Mouse (Mus musculus) limb, embryonic 12.5 days (tissue): ENCODE data around the gene Rnf10. TPM values are rescaled to one million over a fixed set of nuclear protein-coding genes. Genes with fewer than 3 reads are reported as not detected.

ENCODE experiments used
- ATAC-seq: fragments of 200-750 bp; cut with Nextera tagmentation; 2 replicates; pipeline ENCODE4 v1.8.0; 2017; ENCODE audit warnings: low read depth, moderate TSS enrichment; ENCODE audit not compliant: insufficient number of reproducible peaks, insufficient read depth, low FRiP score, low TSS enrichment
- H3K27ac ChIP-seq: fragments of 300-500 bp; sonication (generic); 2 replicates; pipeline ENCODE4 v1.5.1; 2016; ENCODE audit warnings: mild to moderate bottlenecking, moderate library complexity
- H3K27me3 ChIP-seq: fragments of 300-500 bp; sonication (generic); 2 replicates; pipeline ENCODE4 v1.6.1; 2016; ENCODE audit warnings: mild to moderate bottlenecking, moderate library complexity
- H3K36me3 ChIP-seq: fragments of 300-500 bp; sonication (generic); 2 replicates; pipeline ENCODE4 v1.6.1; 2016; ENCODE audit warnings: mild to moderate bottlenecking, moderate library complexity
- H3K4me1 ChIP-seq: fragments of 300-500 bp; sonication (generic); replicated peaks from 2 replicates; pipeline ENCODE4 v1.6.1; 2016
- H3K4me2 ChIP-seq: fragments of 300-500 bp; sonication (generic); 2 replicates; pipeline ENCODE4 v1.6.1; 2016; ENCODE audit warnings: mild to moderate bottlenecking, moderate library complexity
- H3K4me3 ChIP-seq: fragments of 300-500 bp; sonication (generic); replicated peaks from 2 replicates; pipeline ENCODE4 v1.5.1; 2016; ENCODE audit warnings: mild to moderate bottlenecking
- H3K9ac ChIP-seq: fragments of 300-500 bp; sonication (generic); replicated peaks from 2 replicates; pipeline ENCODE4 v1.6.1; 2016; ENCODE audit warnings: mild to moderate bottlenecking, moderate library complexity
- H3K9me3 ChIP-seq: fragments of 300-500 bp; sonication (generic); 2 replicates; pipeline ENCODE4 v1.6.1; 2016; ENCODE audit warnings: mild to moderate bottlenecking, moderate library complexity
- WGBS: fragments of 180-500 bp; shearing (Covaris S2); methylation state at CpG from one replicate; pipeline ENCODE4 v1.1.7; 2016; 5-methylcytosine and 5-hydroxymethylcytosine counted together
- polyA plus RNA-seq: library from polyadenylated mRNA; unstranded; fragments of >200 nt; fragmentation: Nextera tagmentation; extraction: Ambion mirVana; gene quantifications from 2 replicates; pipeline ENCODE4 v1.2.1, GENCODE M21; 2016

Gene Rnf10
- polyA plus RNA-seq, 1 experiment from 2014 or later: 184 TPM

DNA sequence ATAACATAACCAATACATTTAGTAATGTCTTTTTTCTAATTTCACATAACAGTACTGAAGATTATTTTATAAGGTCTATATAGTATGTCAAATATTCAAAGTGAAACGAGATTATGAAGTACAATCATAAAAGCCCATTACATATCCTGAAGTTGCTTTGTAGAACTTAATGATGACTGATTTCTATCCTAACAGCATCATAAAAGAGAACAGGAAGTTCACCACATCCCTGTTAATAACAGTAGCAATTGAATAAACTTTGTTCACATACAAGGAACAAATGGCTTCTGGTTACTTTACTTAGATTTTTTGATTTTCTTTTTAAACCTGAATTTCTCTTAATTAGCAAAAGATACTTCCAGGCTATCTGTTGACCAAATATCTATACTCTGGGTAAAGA, 10.8 kb downstream of the Rnf10 start:
- Histone ChIP-seq H3K4me1 (peaks cover 7% of the 10 kb centered on the region; the same call in 1 of the 2 replicates), H3K9me3 (no peaks in the 10 kb centered on the region), H3K27me3 (no peaks in the 10 kb centered on the region), H3K4me2 (no peak overlapping the region), H3K27ac (no peak overlapping the region), H3K9ac (no peak overlapping the region), H3K4me3 (no peak overlapping the region), H3K36me3 (peaks cover 84% of the 10 kb centered on the region)
- no peak for ATAC-seq
- 84% methylated on average over 1 of the region's 1 CpGs for WGBS

DNA sequence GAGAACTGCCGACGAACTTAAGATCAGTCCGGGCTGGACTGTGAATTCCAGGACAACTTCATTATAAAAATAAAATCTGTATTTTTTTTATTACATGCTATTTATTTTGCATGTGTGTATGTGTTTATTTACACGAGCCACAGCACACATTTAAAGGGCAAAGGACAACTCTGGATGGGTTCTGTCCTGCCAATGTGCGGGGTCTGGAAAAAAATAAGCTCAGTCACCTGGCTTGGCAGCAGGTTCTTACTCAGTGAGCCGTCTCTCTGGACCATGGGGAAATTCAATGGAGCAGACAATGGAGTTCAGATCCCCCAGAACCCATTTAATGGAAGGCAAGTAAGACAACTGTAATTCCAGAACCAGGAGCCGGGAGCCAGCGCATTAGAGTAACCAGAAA, 11.6 kb downstream of the Rnf10 start:
- ATAC-seq: no peak
- Histone ChIP-seq H3K9ac (no peak overlapping the region), H3K36me3 (peaks cover 85% of the 10 kb centered on the region)

GRCm38 (mm10) chr5:115260356-115260755, 12.3 kb downstream of the Rnf10 start:
- Histone ChIP-seq H3K9ac (no peak overlapping the region), H3K4me2 (no peak overlapping the region), H3K36me3 (peaks cover 86% of the 10 kb centered on the region), H3K9me3 (no peaks in the 10 kb centered on the region), H3K4me1 (no peaks in the 10 kb centered on the region), H3K27me3 (no peaks in the 10 kb centered on the region), H3K27ac (no peak overlapping the region), H3K4me3 (no peak overlapping the region)
- WGBS: 87% methylated on average over 6 of the region's 6 CpGs
- ATAC-seq: no peak

More for the DNA sequence above, 11.6 kb downstream of the Rnf10 start:
- Histone ChIP-seq H3K4me1 (peaks cover 3% of the 10 kb centered on the region; the same call in 1 of the 2 replicates), H3K9me3 (no peaks in the 10 kb centered on the region), H3K4me2 (no peak overlapping the region), H3K4me3 (no peak overlapping the region), H3K27me3 (no peaks in the 10 kb centered on the region), H3K27ac (no peak overlapping the region)
- 90% methylated on average over 8 of the region's 8 CpGs for WGBS

DNA sequence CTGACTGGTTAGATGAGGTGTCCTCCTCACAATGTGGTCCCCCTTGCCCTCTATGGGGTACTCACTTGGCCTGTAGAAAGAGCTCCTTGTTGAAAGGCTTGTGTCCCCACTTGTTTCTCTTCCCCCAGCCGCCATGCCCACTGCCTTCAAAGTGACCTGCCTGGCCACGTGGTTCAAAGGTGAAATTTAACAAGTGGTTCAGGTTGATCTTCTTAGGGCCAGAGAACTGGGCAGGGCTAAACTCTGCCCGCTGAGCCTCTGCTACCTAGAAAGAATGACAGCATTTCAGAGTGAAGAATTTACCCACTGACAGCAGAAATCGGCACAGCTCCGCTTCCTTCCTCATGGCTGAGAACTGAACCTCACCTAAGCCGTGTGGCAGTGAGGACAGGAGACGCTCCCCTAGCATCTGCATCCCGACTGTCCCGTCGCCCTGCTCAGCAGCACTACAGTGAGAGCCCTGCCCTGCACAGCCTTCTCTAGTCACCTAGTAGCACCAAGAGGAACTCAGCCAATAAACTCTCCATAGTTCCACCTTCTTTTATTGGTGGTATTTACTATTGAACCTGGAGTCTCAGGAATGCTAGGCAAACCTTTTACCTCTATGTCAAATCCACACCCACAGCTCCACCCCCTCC, 15.7 kb downstream of the Rnf10 start:
- H3K36me3 ChIP-seq: peaks cover 69% of the 10 kb centered on the region
- WGBS: 90% methylated on average over 10 of the region's 10 CpGs
- H3K4me1 ChIP-seq: no peaks in the 10 kb centered on the region
- H3K9me3 ChIP-seq: no peaks in the 10 kb centered on the region
- H3K27ac ChIP-seq: no peak overlapping the region
- no peak overlapping the region for H3K9ac ChIP-seq
- no peak overlapping the region for H3K4me3 ChIP-seq
- ATAC-seq: no peak
- H3K4me2 ChIP-seq: no peak overlapping the region
- no peaks in the 10 kb centered on the region for H3K27me3 ChIP-seq

- H3K9me3 ChIP-seq: no peaks in the 10 kb centered on the region
- no peak overlapping the region for H3K4me2 ChIP-seq
- H3K9ac ChIP-seq: no peak overlapping the region
- H3K4me1 ChIP-seq: no peaks in the 10 kb centered on the region
- H3K4me3 ChIP-seq: no peak overlapping the region
- H3K36me3 ChIP-seq: peaks cover 70% of the 10 kb centered on the region
- no peaks in the 10 kb centered on the region for H3K27me3 ChIP-seq
- H3K27ac ChIP-seq: no peak overlapping the region
- WGBS: 65% methylated on average over 1 of the region's 1 CpGs
- ATAC-seq: no peak
Measured at GRCm38 (mm10) chr5:115255472-115255871, 17.2 kb downstream of the Rnf10 start.

- no peak for ATAC-seq
- peaks cover 14% of the 10 kb centered on the region for H3K4me1 ChIP-seq
- peaks cover 3% of the 10 kb centered on the region for H3K27me3 ChIP-seq
- H3K9me3 ChIP-seq: no peaks in the 10 kb centered on the region
- H3K9ac ChIP-seq: no peak overlapping the region
- no peak overlapping the region for H3K4me3 ChIP-seq
- H3K27ac ChIP-seq: no peak overlapping the region
- H3K4me2 ChIP-seq: no peak overlapping the region
- H3K36me3 ChIP-seq: peaks cover 56% of the 10 kb centered on the region
- WGBS: 86% methylated on average over 11 of the region's 11 CpGs
Measured at GRCm38 (mm10) chr5:115240191-115240590, 32.5 kb downstream of the Rnf10 start.

GRCm38 (mm10) chr5:115238729-115239195, 33.9 kb downstream of the Rnf10 start:
- peaks cover 42% of the 10 kb centered on the region for H3K36me3 ChIP-seq
- H3K4me1 ChIP-seq: peaks cover 20% of the 10 kb centered on the region
- H3K27ac ChIP-seq: no peak overlapping the region
- peak overlapping the region; percentile 75; the same call in 1 of the 2 replicates for H3K9ac ChIP-seq
- peak overlapping the region; percentile 78 for H3K4me2 ChIP-seq
- peak overlapping the region; percentile 92 for H3K4me3 ChIP-seq
- no peak for ATAC-seq
- H3K9me3 ChIP-seq: no peaks in the 10 kb centered on the region
- 5% methylated on average over 11 of the region's 11 CpGs for WGBS
- H3K27me3 ChIP-seq: peaks cover 12% of the 10 kb centered on the region

- Histone ChIP-seq H3K4me3 (peak overlapping the region; percentile 92), H3K9me3 (no peaks in the 10 kb centered on the region), H3K4me2 (peak overlapping the region; percentile 78), H3K27ac (peak overlapping the region; percentile 68), H3K4me1 (peaks cover 20% of the 10 kb centered on the region), H3K9ac (peak overlapping the region; percentile 75), H3K27me3 (peaks cover 12% of the 10 kb centered on the region), H3K36me3 (peaks cover 35% of the 10 kb centered on the region)
- peak; percentile 63 for ATAC-seq
- under 1% methylated on average over 88 of the region's 88 CpGs for WGBS
Measured at GRCm38 (mm10) chr5:115237803-115238728, 34.6 kb downstream of the Rnf10 start.

GRCm38 (mm10) chr5:115235786-115236263, 36.9 kb downstream of the Rnf10 start, which contains the start of gene Pop5:
Pop5 (plus strand) TSS chr5:115235836.
- WGBS: 1% methylated on average over 21 of the region's 21 CpGs
- Histone ChIP-seq H3K27me3 (peaks cover 20% of the 10 kb centered on the region), H3K4me2 (peak within 1 kb of the TSS; percentile 89), H3K4me3 (peak within 1 kb of the TSS; percentile 56), H3K9ac (peak within 1 kb of the TSS; percentile 61), H3K4me1 (peaks cover 28% of the 10 kb centered on the region), H3K27ac (0 out of 2 replicates have a peak within 1 kb of the TSS, but pooled peaks have one; percentile 41), H3K36me3 (peaks cover 13% of the 10 kb centered on the region), H3K9me3 (no peaks in the 10 kb centered on the region)
- peak; percentile 34; the same call in 1 of the 2 replicates for ATAC-seq

DNA sequence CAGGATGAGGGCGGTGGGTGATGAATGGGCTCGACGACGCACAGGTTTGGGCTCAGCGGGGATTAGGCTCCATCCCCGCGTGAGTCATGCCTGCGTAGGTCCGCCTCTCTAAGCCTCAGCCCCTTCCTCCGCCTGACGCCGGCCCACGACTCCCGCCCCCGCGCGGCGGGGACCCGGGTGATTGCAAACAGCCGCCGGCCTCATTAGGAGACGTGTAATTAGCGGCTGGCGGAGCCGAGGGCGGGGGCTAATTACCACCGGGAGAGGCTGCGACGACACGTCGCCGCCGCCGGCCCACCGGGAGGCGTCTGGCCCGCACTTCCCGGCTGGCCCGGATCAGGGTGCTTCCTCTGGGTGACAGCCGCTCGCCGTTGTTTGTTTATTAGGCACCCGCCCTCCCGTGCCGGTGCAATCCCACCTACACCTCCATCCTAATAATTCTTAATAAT, 37.4 kb downstream of the Rnf10 start:
- Histone ChIP-seq H3K9me3 (no peaks in the 10 kb centered on the region), H3K4me3 (peak overlapping the region; percentile 56), H3K27me3 (peaks cover 21% of the 10 kb centered on the region), H3K4me1 (peaks cover 28% of the 10 kb centered on the region), H3K4me2 (peak overlapping the region; percentile 89), H3K27ac (0 out of 2 replicates have a peak overlapping the region, but pooled peaks have one; percentile 41), H3K36me3 (peaks cover 8% of the 10 kb centered on the region), H3K9ac (peak overlapping the region; percentile 61)
- WGBS: 1% methylated on average over 45 of the region's 45 CpGs
- 0 out of 2 replicates have a peak, but pooled peaks have one; percentile 1 for ATAC-seq

- peaks cover 28% of the 10 kb centered on the region for H3K4me1 ChIP-seq
- 47% methylated on average over 6 of the region's 6 CpGs for WGBS
- no peak overlapping the region for H3K27ac ChIP-seq
- H3K4me2 ChIP-seq: peak overlapping the region; percentile 89; the same call in 1 of the 2 replicates
- H3K9ac ChIP-seq: no peak overlapping the region
- H3K36me3 ChIP-seq: no peaks in the 10 kb centered on the region
- H3K9me3 ChIP-seq: no peaks in the 10 kb centered on the region
- 0 out of 2 replicates have a peak overlapping the region, but pooled peaks have one; percentile 56 for H3K4me3 ChIP-seq
- ATAC-seq: no peak
- peaks cover 21% of the 10 kb centered on the region for H3K27me3 ChIP-seq
Measured at GRCm38 (mm10) chr5:115234519-115234918, 38.2 kb downstream of the Rnf10 start.
